Mouse (Mus musculus): ENCODE data around the gene Clstn2.

The Clstn2 gene

DNA sequence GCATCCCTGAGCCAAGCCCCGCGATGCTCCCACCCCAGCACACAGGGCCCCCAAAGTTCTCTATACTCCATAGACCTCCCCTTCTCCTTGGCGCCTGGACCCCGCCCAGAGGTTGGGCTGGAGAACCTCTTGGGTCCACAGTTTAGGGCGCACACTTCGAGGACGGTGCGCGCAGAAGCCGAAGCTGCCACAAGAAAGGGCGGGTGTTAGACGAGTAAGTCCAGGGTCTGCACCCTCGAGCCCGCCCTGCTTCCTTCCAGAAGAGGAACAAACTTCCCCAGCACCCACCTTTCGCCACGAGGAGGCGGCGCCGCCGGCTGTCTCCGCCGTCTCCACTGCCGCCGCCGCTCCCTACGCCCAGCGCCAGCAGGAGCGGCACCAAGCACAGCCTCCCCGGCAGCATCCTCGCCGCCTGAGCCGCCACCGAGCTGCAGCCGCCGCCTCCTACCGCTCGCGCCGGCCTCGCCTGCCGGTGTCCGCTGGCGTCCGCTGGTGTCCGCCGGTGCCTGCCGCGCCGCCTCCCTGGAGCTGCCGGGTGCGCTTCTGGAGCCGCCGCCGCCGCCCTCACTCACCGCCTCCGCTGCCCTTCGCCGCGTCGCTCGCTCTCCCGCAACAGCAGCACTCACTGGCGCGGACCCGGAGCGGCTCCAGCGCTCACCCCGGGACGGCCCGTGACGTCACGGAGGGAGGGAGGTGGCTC, at the start of gene Clstn2:
TSS of gene Clstn2 (minus strand) at position 609 of the 700 bp plus-strand sequence.
- DNase-seq (ENCODE audit: low spot score in 2 of 2) = peak; percentile 54 to 59

- DNase-seq (ENCODE audit: low spot score in 2 of 2) = no peak
Observed at GRCm38 (mm10) chr9:98067767-98068166, 34.8 kb upstream of the Clstn2 start.

DNA sequence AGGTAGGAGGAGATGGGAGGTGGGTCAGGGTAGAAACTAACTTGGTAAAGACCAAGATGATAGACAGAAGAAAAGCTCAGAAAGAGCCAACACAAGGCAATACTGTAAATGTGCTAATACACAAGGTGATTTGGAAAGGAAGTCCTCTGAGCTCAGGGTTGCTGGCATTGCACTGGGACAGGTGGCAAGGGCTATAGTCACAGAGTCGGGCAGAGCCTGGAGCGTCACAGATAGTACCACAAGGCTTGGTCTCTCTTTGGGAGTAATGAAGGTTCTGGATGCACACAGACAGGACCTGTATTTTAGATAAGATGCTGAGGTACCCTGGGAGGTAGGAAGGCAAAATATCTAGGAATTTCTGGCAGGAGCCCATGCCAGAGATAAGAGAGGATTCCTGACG, 28.7 kb upstream of the Clstn2 start:
- no peak for DNase-seq (ENCODE audit: low spot score in 2 of 2)

DNA sequence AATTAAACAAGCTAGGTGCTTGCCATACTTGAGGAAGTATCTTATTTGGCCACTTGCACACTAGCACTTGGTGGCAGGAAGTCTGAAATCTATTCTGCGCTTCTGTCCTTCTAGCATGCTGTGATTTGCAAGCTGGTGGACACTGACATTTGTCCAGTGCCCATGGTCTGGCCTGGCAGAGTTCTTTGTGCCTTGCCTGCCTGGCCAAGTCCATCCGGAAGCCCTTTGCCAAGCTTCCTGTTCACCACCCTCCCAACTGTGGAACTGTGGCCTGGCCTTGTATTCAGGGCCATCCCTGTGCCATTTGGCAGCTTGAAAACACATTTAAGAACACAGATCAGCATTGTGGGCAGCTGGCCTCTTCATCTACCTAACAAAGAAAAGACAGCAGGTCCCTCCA, 24.3 kb upstream of the Clstn2 start:
- no peak for DNase-seq (ENCODE audit: low spot score in 2 of 2)

DNA sequence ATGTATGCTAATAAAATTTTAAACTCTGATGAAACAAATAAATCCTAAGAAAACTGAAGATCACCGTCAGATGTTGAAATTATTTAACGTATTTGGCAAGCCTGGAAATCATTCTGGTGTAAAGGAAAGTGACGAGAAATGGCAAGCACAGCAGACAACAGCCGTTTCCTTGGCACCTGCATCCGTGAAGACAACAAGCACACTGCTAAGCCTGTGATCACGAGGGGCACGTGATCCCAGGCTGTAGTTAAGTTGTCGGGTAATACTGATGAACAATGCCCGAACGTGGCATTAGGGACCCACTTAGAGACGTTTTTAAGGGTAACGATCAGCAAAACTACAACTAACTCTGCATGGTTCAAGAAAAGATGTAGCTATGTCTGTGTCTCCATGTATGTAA, 18.4 kb upstream of the Clstn2 start:
- DNase-seq (ENCODE audit: low spot score in 2 of 2) = no peak

GRCm38 (mm10) chr9:98033273-98033855, 383 bp upstream of the Clstn2 start:
- DNase-seq (ENCODE audit: low spot score in 2 of 2) = no peak

DNA sequence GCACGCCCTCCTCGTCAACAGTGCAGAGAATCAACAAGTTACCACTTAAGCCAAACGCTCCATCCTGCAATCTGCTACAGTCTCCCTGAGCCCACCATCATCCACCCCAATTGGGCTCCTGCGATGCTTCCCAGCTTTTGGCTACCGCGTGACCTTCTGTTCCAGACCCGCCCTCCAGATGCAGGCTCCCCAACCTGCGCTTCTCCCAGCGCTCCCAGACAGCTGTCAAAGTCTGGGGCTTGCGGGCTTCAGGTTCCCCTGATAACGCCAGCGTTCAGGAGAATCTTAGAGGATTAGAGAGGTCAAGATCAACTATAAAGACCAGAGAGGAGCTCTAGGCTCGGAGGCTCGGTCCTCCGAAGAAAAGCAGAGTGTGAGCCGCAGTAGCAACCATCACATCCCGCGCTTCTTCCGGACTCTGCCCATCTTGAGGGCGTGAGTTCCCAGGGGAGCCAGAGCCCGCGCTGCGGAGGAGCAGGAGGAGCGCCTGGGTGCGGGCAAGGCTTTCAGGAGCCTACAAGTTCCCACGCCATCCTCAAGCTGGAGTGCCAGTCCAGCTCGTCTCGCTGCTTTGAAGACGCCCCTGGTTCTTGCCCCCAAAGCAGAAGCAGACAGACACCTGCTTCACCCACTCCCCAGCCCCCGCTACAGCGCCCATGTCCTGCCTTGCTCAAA, 946 bp downstream of the Clstn2 start:
- no peak for DNase-seq (ENCODE audit: low spot score in 2 of 2)

GRCm38 (mm10) chr9:98030715-98031114, 2.3 kb downstream of the Clstn2 start:
- DNase-seq (ENCODE audit: low spot score in 2 of 2) = no peak

DNA sequence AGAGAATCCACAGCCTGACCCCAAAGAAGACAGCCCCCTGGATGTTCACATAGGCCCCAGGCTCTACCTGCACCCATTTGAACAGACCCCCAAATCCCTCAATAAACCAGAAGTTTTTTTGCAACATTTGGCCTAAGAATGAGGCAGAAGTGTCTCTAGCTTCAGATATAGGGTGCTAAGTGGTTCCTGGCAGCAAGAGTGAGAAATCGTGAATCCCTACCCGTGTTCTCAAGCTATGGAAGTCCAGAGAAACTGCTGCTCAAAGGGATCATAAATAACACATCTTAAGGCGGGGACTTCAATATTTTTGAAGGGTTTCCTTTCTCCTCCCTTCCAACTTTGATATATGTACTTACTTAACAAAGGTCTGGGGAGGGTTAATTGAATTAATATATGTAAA, 7.4 kb downstream of the Clstn2 start:
- no peak for DNase-seq (ENCODE audit: low spot score in 2 of 2)

DNA sequence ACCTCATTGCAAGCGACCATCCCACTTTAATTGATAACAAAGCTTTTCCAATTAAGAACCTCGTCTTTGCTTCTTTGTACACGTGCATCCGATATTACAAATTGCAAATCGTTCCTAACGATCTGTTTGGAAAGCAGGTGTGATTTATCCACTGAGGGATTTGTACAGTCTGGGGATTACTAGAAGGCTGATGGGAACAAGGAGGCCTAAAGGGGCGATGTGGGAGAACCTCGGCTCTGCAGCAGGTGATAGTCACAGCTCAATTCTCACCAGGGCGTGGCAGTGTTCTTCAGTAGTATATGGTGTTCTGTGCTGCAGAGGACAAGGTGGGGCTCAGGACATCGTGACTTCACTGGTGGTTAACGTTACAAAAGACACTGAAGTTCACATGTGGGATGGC, 9.9 kb downstream of the Clstn2 start:
- no peak for DNase-seq (ENCODE audit: low spot score in 2 of 2)

- no peak for DNase-seq (ENCODE audit: low spot score in 2 of 2)
Observed at GRCm38 (mm10) chr9:98019876-98020275, 13.1 kb downstream of the Clstn2 start.

- no peak for DNase-seq (ENCODE audit: low spot score in 2 of 2)
Observed at GRCm38 (mm10) chr9:98018687-98019086, 14.3 kb downstream of the Clstn2 start.

DNA sequence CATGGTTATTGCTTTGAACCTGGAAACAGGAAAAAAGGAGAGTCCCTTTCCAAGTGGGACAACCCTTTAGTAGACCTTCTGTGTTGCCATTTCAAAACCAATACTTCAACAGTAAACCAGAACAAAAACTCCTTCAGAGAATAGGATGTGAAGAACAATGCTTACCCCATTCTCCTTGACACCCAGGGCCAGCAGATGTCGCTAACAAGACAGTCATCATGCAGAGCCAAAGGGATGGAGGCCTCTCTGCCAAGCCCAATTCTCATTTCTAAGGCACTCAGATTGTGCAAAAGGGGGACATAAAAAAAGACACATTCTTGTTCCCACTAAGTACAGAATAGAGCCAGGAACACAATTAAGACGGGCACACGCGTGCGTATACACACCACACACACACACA, 16.4 kb downstream of the Clstn2 start:
- DNase-seq (ENCODE audit: low spot score in 2 of 2) = no peak

GRCm38 (mm10) chr9:97996349-97996748, 36.6 kb downstream of the Clstn2 start:
- DNase-seq (ENCODE audit: low spot score in 2 of 2) = no peak

DNA sequence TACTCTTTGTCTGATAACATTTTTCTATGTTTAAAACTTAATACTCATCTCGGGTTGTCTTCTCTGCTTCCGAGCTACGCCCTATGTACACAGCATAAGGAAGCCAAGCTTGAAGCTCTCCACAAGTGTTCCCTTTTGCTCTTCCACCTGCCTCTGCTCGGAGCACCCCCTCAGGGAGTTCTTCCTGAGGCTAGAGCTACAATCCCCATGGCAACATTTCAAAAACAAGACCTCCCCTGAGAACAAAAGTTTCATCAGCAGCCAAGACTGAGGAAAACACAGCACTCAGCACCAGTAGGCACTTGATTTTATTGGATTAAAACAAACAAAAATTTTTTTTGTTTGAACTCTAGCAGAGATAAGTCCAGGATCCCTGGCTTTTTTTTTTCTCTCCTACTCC, 37.3 kb downstream of the Clstn2 start:
- no peak for DNase-seq (ENCODE audit: low spot score in 2 of 2)

GRCm38 (mm10) chr9:97992131-97992530, 40.9 kb downstream of the Clstn2 start:
- no peak for DNase-seq (ENCODE audit: low spot score in 2 of 2)

DNA sequence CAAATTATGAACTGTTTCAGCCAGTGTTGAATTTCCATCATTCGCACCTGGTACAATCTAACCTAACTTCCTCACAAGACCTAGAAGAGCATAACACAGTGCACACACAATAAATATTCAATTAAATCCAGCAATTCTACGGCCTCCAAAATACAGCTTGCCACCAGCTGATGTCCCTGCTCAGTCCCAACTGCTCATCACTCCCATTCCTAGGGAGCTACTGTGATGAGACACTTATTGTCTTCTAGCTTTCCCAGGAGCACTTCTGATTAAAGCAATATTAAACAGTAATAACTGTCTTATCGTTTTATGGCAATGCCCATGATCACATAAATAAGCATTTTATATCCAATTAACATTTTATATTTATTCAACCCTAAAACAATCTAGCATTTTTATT, 55.6 kb downstream of the Clstn2 start:
- DNase-seq (ENCODE audit: low spot score in 2 of 2) = no peak

DNA sequence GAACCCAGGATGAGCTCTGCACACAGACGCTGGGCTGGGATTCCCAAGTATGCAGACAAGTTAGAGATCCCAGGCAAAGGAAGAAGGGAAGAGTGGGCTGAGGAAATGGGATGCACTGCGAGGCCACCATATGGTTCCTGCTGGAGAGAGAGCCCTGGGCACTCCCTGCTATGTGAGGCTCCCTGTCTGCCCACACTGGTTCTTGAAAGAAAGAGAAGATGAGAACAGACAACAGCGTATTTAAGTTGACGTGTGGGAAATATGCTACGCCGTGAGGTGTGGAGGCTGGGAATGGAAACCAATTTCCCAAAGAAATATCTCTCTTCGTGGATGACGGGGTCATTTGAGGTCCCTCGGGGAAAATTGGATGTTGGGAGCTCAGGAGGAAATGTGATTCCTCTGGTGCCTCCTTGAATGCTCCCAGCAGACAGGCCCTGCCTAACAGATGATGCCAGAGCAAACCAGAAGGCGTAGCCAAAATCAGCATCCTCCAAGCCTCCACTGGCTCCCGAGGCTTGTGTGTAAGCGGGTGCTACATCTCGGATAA, 58.1 kb downstream of the Clstn2 start:
- DNase-seq (ENCODE audit: low spot score in 2 of 2) = peak; percentile 23 to 36

GRCm38 (mm10) chr9:97966691-97967090, 66.3 kb downstream of the Clstn2 start:
- no peak for DNase-seq (ENCODE audit: low spot score in 2 of 2)

GRCm38 (mm10) chr9:97957508-97957907, 75.5 kb downstream of the Clstn2 start:
- DNase-seq (ENCODE audit: low spot score in 2 of 2) = no peak

GRCm38 (mm10) chr9:97956407-97957106, 76.4 kb downstream of the Clstn2 start:
- no peak for DNase-seq (ENCODE audit: low spot score in 2 of 2)

DNA sequence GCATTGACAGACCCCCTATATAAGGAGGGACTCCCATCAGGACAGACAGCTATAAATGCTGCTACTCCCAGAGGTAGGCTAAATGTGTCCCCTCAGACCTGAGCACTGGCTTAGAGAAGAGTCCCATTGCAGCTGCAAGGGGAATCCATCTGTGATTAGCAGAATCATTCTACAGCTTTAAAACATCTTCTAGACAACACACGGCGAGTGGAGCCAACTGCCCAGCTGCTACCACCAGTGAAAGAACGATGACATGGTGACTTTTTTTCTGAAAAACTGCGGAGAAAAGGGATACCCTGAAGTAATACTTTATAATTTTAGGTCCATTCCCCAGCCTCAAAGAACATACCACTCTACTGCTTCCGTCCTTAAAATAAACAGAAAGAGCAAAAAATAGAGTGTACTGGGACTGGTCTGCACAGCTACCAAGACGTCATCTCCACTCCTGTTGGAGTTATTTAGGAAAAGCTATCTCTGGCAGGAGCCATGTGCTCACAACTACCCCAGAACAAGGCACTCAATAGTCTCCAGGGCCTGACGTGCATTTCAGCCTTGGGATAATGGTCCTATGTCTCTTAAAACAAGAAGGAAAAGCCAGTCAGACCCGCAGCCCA, 79.1 kb downstream of the Clstn2 start:
- DNase-seq (ENCODE audit: low spot score in 2 of 2) = no peak

Measured in frontal cortex, postnatal 25 days (tissue).